Mouse (Mus musculus) kidney, postnatal 0 days (tissue): ENCODE results near the gene Depdc5. TPM values are rescaled to one million over a fixed set of nuclear protein-coding genes. Genes with fewer than 3 reads are reported as not detected.
"Not testable (repeated sequence)": the region's sequence is repeated elsewhere in the genome, so short reads cannot be mapped to it uniquely, and the experiment has no call there.

Source experiments
- ATAC-seq: fragments of 200-750 bp; cut with Nextera tagmentation; replicated peaks from 2 replicates; pipeline ENCODE4 v1.8.0; 2017; ENCODE audit warnings: low read depth, moderate number of reproducible peaks, moderate TSS enrichment, moderate library complexity; ENCODE audit not compliant: low FRiP score
- DNase-seq: peaks from one replicate; pipeline ENCODE4 v3.0.0-alpha.2; 2016; ENCODE audit warnings: low spot score
- H3K27ac ChIP-seq: fragments of 300-500 bp; sonication (generic); 2 replicates; pipeline ENCODE4 v1.5.1; 2014; ENCODE audit warnings: mild to moderate bottlenecking
- H3K27me3 ChIP-seq: fragments of 300-500 bp; sonication (generic); 2 replicates; pipeline ENCODE4 v1.6.1; 2014; ENCODE audit warnings: low read length, mixed read lengths; ENCODE audit not compliant: insufficient read depth
- H3K36me3 ChIP-seq: fragments of 300-500 bp; sonication (generic); 2 replicates; pipeline ENCODE4 v1.6.1; 2014; ENCODE audit warnings: low read length, mixed read lengths; ENCODE audit not compliant: insufficient read depth
- H3K4me1 ChIP-seq: fragments of 300-500 bp; sonication (generic); replicated peaks from 2 replicates; pipeline ENCODE4 v1.6.1; 2014; ENCODE audit warnings: antibody characterized with exemption, low read length, mixed read lengths; ENCODE audit not compliant: insufficient read depth
- H3K4me2 ChIP-seq: fragments of 300-500 bp; sonication (generic); 2 replicates; pipeline ENCODE4 v1.6.1; 2014; ENCODE audit warnings: mild to moderate bottlenecking, low read length, moderate library complexity, mixed read lengths
- H3K4me3 ChIP-seq: fragments of 300-500 bp; sonication (generic); replicated peaks from 2 replicates; pipeline ENCODE4 v1.5.1; 2014; ENCODE audit warnings: low read depth, low read length
- H3K9ac ChIP-seq: fragments of 300-500 bp; sonication (generic); 2 replicates; pipeline ENCODE4 v1.6.1; 2014; ENCODE audit warnings: low read depth, low read length
- H3K9me3 ChIP-seq: fragments of 300-500 bp; sonication (generic); replicated peaks from 2 replicates; pipeline ENCODE4 v1.6.1; 2016; ENCODE audit warnings: low read length, inconsistent platforms, mixed read lengths
- CTCF ChIP-seq: IDR thresholded peaks from 2 replicates; pipeline ENCODE4 v1.5.1; 2016; ENCODE audit warnings: antibody characterized with exemption, low read depth, mild to moderate bottlenecking, moderate library complexity
- WGBS: fragments of 180-500 bp; shearing (Covaris S2); extraction: QIAGEN DNeasy Blood & Tissue Kit; methylation state at CpG from one replicate; pipeline ENCODE4 v1.1.7; 2014; 5-methylcytosine and 5-hydroxymethylcytosine counted together
- polyA plus RNA-seq: library from polyadenylated mRNA; unstranded; fragments of >200 nt; fragmentation: Nextera tagmentation; extraction: Ambion mirVana; gene quantifications from 2 replicates; pipeline ENCODE4 v1.2.1, GENCODE M21; 2015

Gene Depdc5
- polyA plus RNA-seq, 1 experiment from 2014 or later: 9.6 TPM

- DNase-seq (peak; percentile 44), ATAC-seq (no peak)
- Histone ChIP-seq H3K4me3 (no peak overlapping the region), H3K36me3 (0 out of 2 replicates have a peak, but pooled peaks cover 8% of the 10 kb centered on the region), H3K4me2 (no peak overlapping the region), H3K9ac (no peak overlapping the region), H3K27ac (no peak overlapping the region), H3K9me3 (no peaks in the 10 kb centered on the region), H3K27me3 (no peaks in the 10 kb centered on the region), H3K4me1 (peaks cover 6% of the 10 kb centered on the region; the same call in 1 of the 2 replicates)
- TF ChIP-seq CTCF: no peak
- WGBS: 36% methylated on average over 5 of the region's 5 CpGs
Measured at GRCm38 (mm10) chr5:33024474-33024873, 161.0 kb downstream of the Depdc5 start.

GRCm38 (mm10) chr5:33028656-33029055 lies 165.2 kb downstream of the Depdc5 start:
- no peak for TF ChIP-seq CTCF
- Histone ChIP-seq H3K27me3 (no peaks in the 10 kb centered on the region), H3K9ac (no peak overlapping the region), H3K4me1 (peaks cover 6% of the 10 kb centered on the region; the same call in 1 of the 2 replicates), H3K4me3 (no peak overlapping the region), H3K36me3 (0 out of 2 replicates have a peak, but pooled peaks cover 8% of the 10 kb centered on the region), H3K9me3 (no peaks in the 10 kb centered on the region), H3K4me2 (no peak overlapping the region), H3K27ac (no peak overlapping the region)
- ATAC-seq: no peak
- DNase-seq: no peak
- WGBS: 68% methylated on average over 2 of the region's 2 CpGs

GRCm38 (mm10) chr5:33030425-33031175 lies 167.1 kb downstream of the Depdc5 start:
- Histone ChIP-seq H3K36me3 (0 out of 2 replicates have a peak, but pooled peaks cover 8% of the 10 kb centered on the region), H3K27ac (no peak overlapping the region), H3K4me2 (no peak overlapping the region), H3K9ac (no peak overlapping the region), H3K4me3 (no peak overlapping the region), H3K4me1 (no peaks in the 10 kb centered on the region), H3K27me3 (no peaks in the 10 kb centered on the region), H3K9me3 (no peaks in the 10 kb centered on the region)
- no peak for TF ChIP-seq CTCF
- ATAC-seq (no peak), DNase-seq (peak; percentile 45)
- WGBS: 68% methylated on average over 4 of the region's 4 CpGs

GRCm38 (mm10) chr5:33032036-33032773 lies 168.7 kb downstream of the Depdc5 start:
- 82% methylated on average over 10 of the region's 10 CpGs for WGBS
- H3K36me3 ChIP-seq: 0 out of 2 replicates have a peak, but pooled peaks cover 8% of the 10 kb centered on the region
- ATAC-seq: no peak
- no peaks in the 10 kb centered on the region for H3K9me3 ChIP-seq
- no peak overlapping the region for H3K4me2 ChIP-seq
- H3K27ac ChIP-seq: no peak overlapping the region
- no peak overlapping the region for H3K4me3 ChIP-seq
- TF ChIP-seq CTCF: no peak
- no peaks in the 10 kb centered on the region for H3K4me1 ChIP-seq
- DNase-seq: no peak
- no peak overlapping the region for H3K9ac ChIP-seq
- H3K27me3 ChIP-seq: no peaks in the 10 kb centered on the region

GRCm38 (mm10) chr5:33033121-33033520 lies 169.6 kb downstream of the Depdc5 start:
- no peak overlapping the region for H3K4me3 ChIP-seq
- H3K4me2 ChIP-seq: no peak overlapping the region
- no peaks in the 10 kb centered on the region for H3K9me3 ChIP-seq
- no peak overlapping the region for H3K9ac ChIP-seq
- WGBS: under 1% methylated on average over 4 of the region's 4 CpGs
- ATAC-seq (peak; percentile 47), DNase-seq (peak; percentile 93)
- no peaks in the 10 kb centered on the region for H3K27me3 ChIP-seq
- H3K36me3 ChIP-seq: 0 out of 2 replicates have a peak, but pooled peaks cover 6% of the 10 kb centered on the region
- no peaks in the 10 kb centered on the region for H3K4me1 ChIP-seq
- peak; percentile 94 for TF ChIP-seq CTCF
- no peak overlapping the region for H3K27ac ChIP-seq

- DNase-seq, H3K9me3 ChIP-seq, H3K4me2 ChIP-seq, H3K36me3 ChIP-seq, H3K9ac ChIP-seq, H3K4me3 ChIP-seq, H3K27me3 ChIP-seq, H3K4me1 ChIP-seq, H3K27ac ChIP-seq: not testable (repeated sequence)
- 45% methylated on average over 8 of the region's 8 CpGs for WGBS
- peak; percentile 26; the same call in 1 of the 2 replicates for ATAC-seq
Measured at GRCm38 (mm10) chr5:33033633-33034032, 170.1 kb downstream of the Depdc5 start.
